Mouse (Mus musculus) gastrocnemius, postnatal 10 days (tissue): Measurements from ENCODE around the gene Ndufs8. TPM values are rescaled to one million over a fixed set of nuclear protein-coding genes. Genes with fewer than 3 reads are reported as not detected.

ENCODE experiments used
- total RNA-seq, 2 experiments: library from RNA; stranded (reverse); gene quantifications; 2 replicates each; pipeline ENCODE4 v1.2.3; 2021

Ndufs8 gene
- total RNA-seq, 2 experiments from 2014 or later: 181 to 205 TPM

Other genes with a start within 250 kb of the Ndufs8 start
- gene Lrp5, start 226.2 kb downstream of the Ndufs8 start, total RNA-seq: 10 to 100 TPM; 40.7 to 44.1 TPM
- 10 to 100 TPM; 19.5 to 26.6 TPM for gene 1810055G02Rik, start 204.5 kb downstream of the Ndufs8 start, total RNA-seq
- 10 to 100 TPM; 25.0 to 32.5 TPM for gene Kmt5b, start 145.4 kb downstream of the Ndufs8 start, total RNA-seq
- gene Chka, start 61.0 kb downstream of the Ndufs8 start, total RNA-seq: 1 to 10 TPM; 6.0 to 7.0 TPM
- gene Tcirg1, start 5.6 kb downstream of the Ndufs8 start, total RNA-seq: 10 to 100 TPM; 13.6 to 31.1 TPM
- 1 to 10 TPM; 4.2 to 5.7 TPM for gene Aldh3b1, start 17.0 kb upstream of the Ndufs8 start, total RNA-seq
- gene Unc93b1, start 22.4 kb upstream of the Ndufs8 start, total RNA-seq: 10 to 100 TPM; 19.6 to 20.1 TPM
- gene Aldh3b3, start 45.9 kb upstream of the Ndufs8 start, total RNA-seq: not detected
- gene Aldh3b2, start 59.6 kb upstream of the Ndufs8 start, total RNA-seq: 1 to 10 TPM in 1 of 2 experiments, under 1 TPM in 1; 0.63 to 1.0 TPM
- 1 to 10 TPM; 4.8 to 5.3 TPM for gene Acy3, start 73.8 kb upstream of the Ndufs8 start, total RNA-seq
- not detected for gene Tbx10, start 80.0 kb upstream of the Ndufs8 start, total RNA-seq
- gene Nudt8, start 87.8 kb upstream of the Ndufs8 start, total RNA-seq: 10 to 100 TPM; 18.3 to 20.2 TPM
- gene Gm49405, start 87.9 kb upstream of the Ndufs8 start, total RNA-seq: under 1 TPM; 0.23 to 0.47 TPM
- 1 to 10 TPM in 1 of 2 experiments, under 1 TPM in 1; 0.66 to 1.2 TPM for gene Doc2g, start 90.5 kb upstream of the Ndufs8 start, total RNA-seq
- gene Ndufv1, start 100.0 kb upstream of the Ndufs8 start, total RNA-seq: 100 to 1,000 TPM; 297 to 355 TPM
- gene Gstp1, start 125.2 kb upstream of the Ndufs8 start, total RNA-seq: 100 to 1,000 TPM; 220 to 231 TPM
- gene Gstp2, start 133.2 kb upstream of the Ndufs8 start, total RNA-seq: 10 to 100 TPM; 61.6 to 63.6 TPM
- gene Gstp3, start 146.8 kb upstream of the Ndufs8 start, total RNA-seq: under 1 TPM in 1 of 2 experiments, not detected in 1; 0.79 TPM
- gene Cabp2, start 168.8 kb upstream of the Ndufs8 start, total RNA-seq: not detected
- 10 to 100 TPM; 18.1 to 18.2 TPM for gene Cdk2ap2, start 184.4 kb upstream of the Ndufs8 start, total RNA-seq
- gene Pitpnm1, start 187.2 kb upstream of the Ndufs8 start, total RNA-seq: 1 to 10 TPM; 4.2 to 5.5 TPM
- gene Aip, start 213.1 kb upstream of the Ndufs8 start, total RNA-seq: 10 to 100 TPM; 46.5 to 47.1 TPM
- gene Gpr152, start 227.0 kb upstream of the Ndufs8 start, total RNA-seq: not detected
- gene Cabp4, start 231.3 kb upstream of the Ndufs8 start, total RNA-seq: not detected
- 10 to 100 TPM; 41.1 to 48.6 TPM for gene Coro1b, start 235.8 kb upstream of the Ndufs8 start, total RNA-seq
- 1 to 10 TPM in 1 of 2 experiments, under 1 TPM in 1; 0.49 to 2.0 TPM for gene Ptprcap, start 240.8 kb upstream of the Ndufs8 start, total RNA-seq